Mouse (Mus musculus): ENCODE data around the gene Gcgr.

- TF ChIP-seq CTCF (IDR thresholded peaks at IDR 0.05; ENCODE audit: control insufficient read depth, insufficient read depth, low read length), result no peak
- no peak for TF ChIP-seq POLR2A (IDR thresholded peaks at IDR 0.05; ENCODE audit: borderline replicate concordance, control insufficient read depth, low read depth, low read length)
Measured at GRCm38 (mm10) chr11:120493351-120493750, 37.1 kb upstream of the Gcgr start.

Measured in bone marrow, adult 2 months (tissue).